Mouse (Mus musculus): Measurements from ENCODE around the gene Mdk. TPM values are rescaled to one million over a fixed set of nuclear protein-coding genes. Genes with fewer than 3 reads are reported as not detected.

Gene Mdk
- polyA plus RNA-seq, 1 experiment, result 0.29 TPM

- Histone ChIP-seq H3K4me2 (ENCODE audit: low read depth) (no peak overlapping the region), H3K27me3 (ENCODE audit: control insufficient read depth, insufficient read depth, insufficient read length) (no peaks in the 10 kb centered on the region), H3ac (ENCODE audit: control insufficient read depth, insufficient read length) (no peak overlapping the region), H3K79me2 (ENCODE audit: control insufficient read depth, insufficient read depth) (no peaks in the 10 kb centered on the region), H3K36me3 (ENCODE audit: control insufficient read depth, insufficient read depth) (peaks cover 10% of the 10 kb centered on the region), H3K4me3 (no peak overlapping the region)
- TF ChIP-seq MYOD1 (IDR thresholded peaks at IDR 0.05; ENCODE audit: control insufficient read depth in 1 of 3, insufficient read length in 2 of 3, low read depth in 2 of 3), result no peak
- TF ChIP-seq REST (IDR thresholded peaks at IDR 0.05; ENCODE audit: insufficient read depth, insufficient read length), result no peak
- no peak for TF ChIP-seq USF1 (IDR thresholded peaks at IDR 0.05; ENCODE audit: low read depth)
- TF ChIP-seq SRF (IDR thresholded peaks at IDR 0.05; ENCODE audit: control insufficient read depth, insufficient read length, low read depth), result no peak
- no peak for TF ChIP-seq POLR2A (IDR thresholded peaks at IDR 0.05; ENCODE audit: insufficient read length, low read depth)
Observed at GRCm38 (mm10) chr2:91900431-91900830, 31.7 kb downstream of the Mdk start.

- Histone ChIP-seq H3ac (ENCODE audit: control insufficient read depth, insufficient read length) (no peak overlapping the region), H3K27me3 (ENCODE audit: control insufficient read depth, insufficient read depth, insufficient read length) (no peaks in the 10 kb centered on the region), H3K4me3 (no peak overlapping the region), H3K36me3 (ENCODE audit: control insufficient read depth, insufficient read depth) (peaks cover 10% of the 10 kb centered on the region), H3K79me2 (ENCODE audit: control insufficient read depth, insufficient read depth) (no peaks in the 10 kb centered on the region), H3K4me2 (ENCODE audit: low read depth) (no peak overlapping the region)
- no peak for TF ChIP-seq SRF (IDR thresholded peaks at IDR 0.05; ENCODE audit: control insufficient read depth, insufficient read length, low read depth)
- no peak for TF ChIP-seq MAX (IDR thresholded peaks at IDR 0.05; ENCODE audit: low read depth)
- no peak for TF ChIP-seq E2F4 (IDR thresholded peaks at IDR 0.05; ENCODE audit: insufficient read depth)
Observed at GRCm38 (mm10) chr2:91899141-91899540, 33.0 kb downstream of the Mdk start.

- H3K36me3 ChIP-seq (ENCODE audit: control insufficient read depth, insufficient read depth), result peaks cover 10% of the 10 kb centered on the region
- no peak overlapping the region for H3K4me3 ChIP-seq
- H3K79me2 ChIP-seq (ENCODE audit: control insufficient read depth, insufficient read depth), result no peaks in the 10 kb centered on the region
- no peak for TF ChIP-seq POLR2A (IDR thresholded peaks at IDR 0.05; ENCODE audit: insufficient read length, low read depth)
- no peak for TF ChIP-seq SRF (IDR thresholded peaks at IDR 0.05; ENCODE audit: control insufficient read depth, insufficient read length, low read depth)
- no peak for TF ChIP-seq REST (IDR thresholded peaks at IDR 0.05; ENCODE audit: insufficient read depth, insufficient read length)
- TF ChIP-seq MYOD1 (IDR thresholded peaks at IDR 0.05; ENCODE audit: control insufficient read depth in 1 of 3, insufficient read length in 2 of 3, low read depth in 2 of 3), result no peak
- TF ChIP-seq TCF3 (IDR thresholded peaks at IDR 0.05; ENCODE audit: insufficient read length, low read depth), result no peak
- no peak for TF ChIP-seq POLR2AphosphoS2 (IDR thresholded peaks at IDR 0.05; ENCODE audit: insufficient read length, low read depth)
- no peak for TF ChIP-seq MYOG (IDR thresholded peaks at IDR 0.05; ENCODE audit: control insufficient read depth in 1 of 3, insufficient read depth in 1 of 3, insufficient read length in 2 of 3, low read depth in 2 of 3)
- no peak for TF ChIP-seq E2F4 (IDR thresholded peaks at IDR 0.05; ENCODE audit: insufficient read depth)
- no peak for TF ChIP-seq MAX (IDR thresholded peaks at IDR 0.05; ENCODE audit: low read depth)
- no peak for TF ChIP-seq USF1 (IDR thresholded peaks at IDR 0.05; ENCODE audit: low read depth)
- no peak for TF ChIP-seq TCF12 (IDR thresholded peaks at IDR 0.05; ENCODE audit: insufficient read depth, poor library complexity, severe bottlenecking)
- no peak for TF ChIP-seq CEBPB (IDR thresholded peaks at IDR 0.05; ENCODE audit: insufficient read depth, poor library complexity, severe bottlenecking)
- no peak overlapping the region for H3ac ChIP-seq (ENCODE audit: control insufficient read depth, insufficient read length)
- no peaks in the 10 kb centered on the region for H3K27me3 ChIP-seq (ENCODE audit: control insufficient read depth, insufficient read depth, insufficient read length)
- no peak overlapping the region for H3K4me2 ChIP-seq (ENCODE audit: low read depth)
Observed at GRCm38 (mm10) chr2:91897968-91898367, 34.1 kb downstream of the Mdk start.

GRCm38 (mm10) chr2:91895401-91895800, 36.7 kb downstream of the Mdk start:
- no peaks in the 10 kb centered on the region for H3K27me3 ChIP-seq (ENCODE audit: control insufficient read depth, insufficient read depth, insufficient read length)
- H3K79me2 ChIP-seq (ENCODE audit: control insufficient read depth, insufficient read depth), result no peaks in the 10 kb centered on the region
- TF ChIP-seq SRF (IDR thresholded peaks at IDR 0.05; ENCODE audit: control insufficient read depth, insufficient read length, low read depth) (no peak), MYOG (IDR thresholded peaks at IDR 0.05; ENCODE audit: control insufficient read depth in 1 of 3, insufficient read depth in 1 of 3, insufficient read length in 2 of 3, low read depth in 2 of 3) (no peak), E2F4 (IDR thresholded peaks at IDR 0.05; ENCODE audit: insufficient read depth) (no peak), MYOD1 (IDR thresholded peaks at IDR 0.05; ENCODE audit: control insufficient read depth in 1 of 3, insufficient read length in 2 of 3, low read depth in 2 of 3) (no peak), USF1 (IDR thresholded peaks at IDR 0.05; ENCODE audit: low read depth) (no peak), MAX (IDR thresholded peaks at IDR 0.05; ENCODE audit: low read depth) (no peak), POLR2AphosphoS2 (IDR thresholded peaks at IDR 0.05; ENCODE audit: insufficient read length, low read depth) (no peak), TCF3 (IDR thresholded peaks at IDR 0.05; ENCODE audit: insufficient read length, low read depth) (no peak), TCF12 (IDR thresholded peaks at IDR 0.05; ENCODE audit: insufficient read depth, poor library complexity, severe bottlenecking) (no peak), CEBPB (IDR thresholded peaks at IDR 0.05; ENCODE audit: insufficient read depth, poor library complexity, severe bottlenecking) (no peak), POLR2A (IDR thresholded peaks at IDR 0.05; ENCODE audit: insufficient read length, low read depth) (no peak), REST (IDR thresholded peaks at IDR 0.05; ENCODE audit: insufficient read depth, insufficient read length) (no peak)
- H3K36me3 ChIP-seq (ENCODE audit: control insufficient read depth, insufficient read depth), result peaks cover 31% of the 10 kb centered on the region
- no peak overlapping the region for H3K4me2 ChIP-seq (ENCODE audit: low read depth)
- no peak overlapping the region for H3ac ChIP-seq (ENCODE audit: control insufficient read depth, insufficient read length)
- H3K4me3 ChIP-seq, result no peak overlapping the region

- H3ac ChIP-seq (ENCODE audit: control insufficient read depth, insufficient read length), result no peak overlapping the region
- no peaks in the 10 kb centered on the region for H3K27me3 ChIP-seq (ENCODE audit: control insufficient read depth, insufficient read depth, insufficient read length)
- H3K36me3 ChIP-seq (ENCODE audit: control insufficient read depth, insufficient read depth), result peaks cover 32% of the 10 kb centered on the region
- no peak overlapping the region for H3K4me3 ChIP-seq
- no peaks in the 10 kb centered on the region for H3K79me2 ChIP-seq (ENCODE audit: control insufficient read depth, insufficient read depth)
- no peak overlapping the region for H3K4me2 ChIP-seq (ENCODE audit: low read depth)
- TF ChIP-seq MAX (IDR thresholded peaks at IDR 0.05; ENCODE audit: low read depth) (no peak), CEBPB (IDR thresholded peaks at IDR 0.05; ENCODE audit: insufficient read depth, poor library complexity, severe bottlenecking) (no peak), POLR2A (IDR thresholded peaks at IDR 0.05; ENCODE audit: insufficient read length, low read depth) (no peak), MYOG (IDR thresholded peaks at IDR 0.05; ENCODE audit: control insufficient read depth in 1 of 3, insufficient read depth in 1 of 3, insufficient read length in 2 of 3, low read depth in 2 of 3) (no peak), POLR2AphosphoS2 (IDR thresholded peaks at IDR 0.05; ENCODE audit: insufficient read length, low read depth) (no peak), USF1 (IDR thresholded peaks at IDR 0.05; ENCODE audit: low read depth) (no peak), REST (IDR thresholded peaks at IDR 0.05; ENCODE audit: insufficient read depth, insufficient read length) (no peak), E2F4 (IDR thresholded peaks at IDR 0.05; ENCODE audit: insufficient read depth) (no peak), TCF3 (IDR thresholded peaks at IDR 0.05; ENCODE audit: insufficient read length, low read depth) (no peak), SRF (IDR thresholded peaks at IDR 0.05; ENCODE audit: control insufficient read depth, insufficient read length, low read depth) (no peak), MYOD1 (IDR thresholded peaks at IDR 0.05; ENCODE audit: control insufficient read depth in 1 of 3, insufficient read length in 2 of 3, low read depth in 2 of 3) (no peak)
Observed at GRCm38 (mm10) chr2:91894716-91895115, 37.4 kb downstream of the Mdk start.

Measured in myocyte (in vitro differentiated cells).